Mouse (Mus musculus) heart, postnatal 0 days (tissue): ENCODE measurements at regions not wholly inside any gene's neighbourhood (a gene's known extent, or its start where the extent isn't known, plus 50 kb on each side); places are given as distances from the start of the nearest gene placed in this dataset.

Experiments used
- CTCF ChIP-seq: IDR thresholded peaks from 2 replicates; pipeline ENCODE4 v1.5.1; 2016; ENCODE audit warnings: antibody characterized with exemption, control low read depth, low read depth
- EP300 ChIP-seq: IDR thresholded peaks from 2 replicates; pipeline ENCODE4 v1.6.1; 2016; ENCODE audit warnings: antibody characterized with exemption, low read depth

- TF ChIP-seq CTCF (peak; percentile 77), EP300 (no peak)
Observed at GRCm38 (mm10) chr10:66807261-66807968, 288.5 kb upstream of the Jmjd1c start.
